Mouse (Mus musculus) E14TG2a.4 (cell line): ENCODE measurements at regions not wholly inside any gene's neighbourhood (a gene's known extent, or its start where the extent isn't known, plus 50 kb on each side); places are given as distances from the start of the nearest gene placed in this dataset.

Source experiments
- CTCF ChIP-seq: conservative IDR thresholded peaks from 2 replicates; pipeline ENCODE4 v1.5.1; 2014; ENCODE audit warnings: low read length
- NANOG ChIP-seq: IDR thresholded peaks from 2 replicates; pipeline ENCODE4 v1.6.1; 2014; ENCODE audit warnings: borderline replicate concordance, low read length, mixed read lengths
- POU5F1 ChIP-seq: IDR thresholded peaks from 2 replicates; pipeline ENCODE4 v1.6.1; 2014; ENCODE audit warnings: low read length, borderline replicate concordance

GRCm38 (mm10) chr2:78551085-78551484, 316.8 kb upstream of the Ube2e3 start:
- TF ChIP-seq CTCF = no peak
- TF ChIP-seq NANOG = no peak
- TF ChIP-seq POU5F1 = no peak
